Mouse (Mus musculus): ENCODE measurements at regions not wholly inside any gene's neighbourhood (a gene's known extent, or its start where the extent isn't known, plus 50 kb on each side); places are given as distances from the start of the nearest gene placed in this dataset.
A peak's percentile ranks its signal among the peaks of the same experiment; 100 is the strongest.

DNA sequence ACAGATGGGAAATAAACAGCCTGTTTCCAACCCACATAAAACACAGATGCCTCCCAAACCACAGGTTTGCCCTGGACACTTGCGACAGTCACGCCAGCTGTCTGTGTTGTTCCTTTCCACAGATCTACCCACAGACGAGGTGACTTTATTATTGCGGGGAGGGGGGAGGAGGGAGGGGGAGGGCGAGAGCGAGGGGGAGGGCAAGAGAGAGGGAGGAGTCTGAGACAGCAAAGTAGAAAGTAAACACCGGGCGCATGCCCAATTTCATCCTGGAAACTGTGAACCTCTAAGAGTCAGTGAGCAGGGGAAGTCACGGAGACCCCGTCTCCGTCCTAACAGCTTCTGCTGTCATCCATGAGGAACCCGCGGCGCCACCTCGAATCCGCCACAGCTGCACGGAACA is 155.8 kb downstream of the Dyrk2 start:
- DNase-seq = peak; percentile 54

DNA sequence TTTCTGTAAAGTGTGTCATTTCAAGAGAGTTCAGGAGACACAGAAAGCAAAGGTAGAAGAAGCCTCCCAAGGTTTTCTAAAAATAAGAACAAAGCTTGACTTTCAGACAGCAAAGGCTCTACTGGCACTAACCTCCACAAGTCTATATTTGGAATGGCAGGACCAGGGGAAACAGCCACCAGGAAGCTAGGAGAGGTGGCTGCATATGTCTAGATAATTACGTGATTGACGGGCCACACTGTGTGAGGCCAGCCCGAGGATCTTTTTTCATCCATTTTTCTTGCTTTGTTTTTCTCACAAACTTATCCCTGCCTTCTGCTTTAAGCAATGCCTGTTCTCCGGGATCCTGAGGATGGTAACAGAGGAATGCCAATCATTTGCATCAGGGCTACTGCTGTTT is 155.4 kb downstream of the Dyrk2 start:
- DNase-seq = no peak

DNA sequence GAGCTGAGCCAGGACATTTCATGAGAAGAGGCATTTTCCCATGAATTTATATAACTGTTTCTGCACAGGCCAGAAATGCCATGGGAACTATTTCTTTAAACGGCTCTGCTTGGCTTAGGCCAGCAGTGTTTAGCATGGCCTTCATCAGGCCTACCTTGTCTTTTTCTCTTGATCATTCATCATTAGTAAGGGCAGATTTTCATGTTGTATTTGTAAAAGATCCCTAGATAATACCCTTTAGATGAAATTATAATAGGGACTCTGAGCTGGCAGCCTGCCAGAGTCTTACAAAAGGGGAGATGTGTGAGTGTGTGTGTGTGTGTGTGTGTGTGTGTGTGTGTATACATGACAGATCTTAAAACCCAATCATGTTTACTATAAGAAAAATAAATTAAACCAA is 149.4 kb downstream of the Dyrk2 start:
- no peak for DNase-seq

DNA sequence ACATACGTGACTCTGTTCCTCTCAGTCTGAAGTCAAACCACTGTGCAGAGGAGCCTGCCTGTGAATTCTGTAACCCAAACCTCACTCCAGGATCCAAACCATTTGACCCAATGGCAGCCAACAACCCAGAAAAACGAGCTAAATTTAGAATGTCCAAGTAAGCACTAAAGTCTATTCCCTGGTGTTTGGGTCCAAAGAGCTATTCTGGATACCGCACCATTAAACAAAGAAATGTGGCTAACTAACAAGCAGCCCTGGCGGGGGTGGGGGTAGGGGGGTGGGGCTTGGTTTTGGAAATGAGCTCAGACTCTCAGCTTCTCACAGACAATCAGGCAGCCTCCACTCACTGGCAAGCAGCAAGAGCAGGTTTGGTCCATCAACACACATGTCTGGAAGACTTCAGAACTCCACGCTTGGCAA is 147.9 kb downstream of the Dyrk2 start:
- no peak for DNase-seq

GRCm38 (mm10) chr10:118722671-118723070 is 147.3 kb downstream of the Dyrk2 start:
- DNase-seq = no peak

- no peak for DNase-seq
These were observed 133.9 kb downstream of the Dyrk2 start for GRCm38 (mm10) chr10:118736093-118736492.

GRCm38 (mm10) chr10:118737064-118737463 is 132.9 kb downstream of the Dyrk2 start:
- DNase-seq = no peak

DNA sequence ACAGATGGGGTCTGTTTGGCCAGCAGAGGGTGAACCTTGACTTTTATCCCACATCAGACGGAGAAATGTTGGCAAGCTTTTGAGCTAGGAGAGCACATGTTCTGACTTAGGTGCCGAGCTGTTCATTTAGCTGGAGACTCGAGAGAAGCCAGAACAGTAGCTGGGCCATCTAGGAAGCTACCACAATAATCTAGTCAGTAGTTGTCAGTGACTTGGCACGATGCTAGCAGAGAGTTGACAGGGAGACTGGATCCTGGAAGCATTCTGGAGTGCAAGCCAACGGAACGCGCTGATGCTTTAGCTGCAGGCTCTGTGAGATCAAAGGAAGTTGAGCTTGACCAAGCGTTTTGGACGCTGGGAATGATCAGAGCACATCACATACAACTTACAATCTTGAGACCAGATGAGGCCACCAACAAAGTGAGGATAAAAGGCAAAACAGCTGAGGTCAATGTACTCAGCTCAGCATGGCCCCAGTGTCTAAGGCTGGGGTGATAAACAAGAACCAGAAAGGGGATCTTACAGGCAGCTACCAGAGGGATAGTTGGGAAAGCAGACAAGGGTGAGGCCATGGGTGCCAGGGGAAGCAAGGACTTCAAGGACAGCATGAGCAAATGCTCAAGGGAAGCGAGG is 130.0 kb downstream of the Dyrk2 start:
- no peak for DNase-seq

DNA sequence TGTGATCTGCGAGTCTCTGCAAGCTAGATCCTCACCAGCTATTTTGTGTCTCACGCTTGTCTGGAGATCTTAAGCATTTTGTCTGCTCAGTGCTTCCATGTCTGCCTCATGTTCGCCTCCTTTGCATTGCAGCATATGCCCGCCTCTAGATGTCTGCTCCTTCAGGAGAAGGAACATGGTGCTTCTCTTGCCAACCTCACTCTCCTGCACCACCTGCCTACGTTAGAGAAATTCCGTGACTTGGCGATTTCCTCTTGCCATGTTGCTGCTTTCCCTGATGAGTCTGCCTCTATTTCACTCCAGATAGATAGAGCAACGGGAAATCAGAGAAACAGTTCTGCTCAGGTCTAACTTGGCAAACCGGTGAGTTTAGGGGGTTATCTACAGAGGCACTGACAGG is 126.2 kb downstream of the Dyrk2 start:
- DNase-seq = no peak

DNA sequence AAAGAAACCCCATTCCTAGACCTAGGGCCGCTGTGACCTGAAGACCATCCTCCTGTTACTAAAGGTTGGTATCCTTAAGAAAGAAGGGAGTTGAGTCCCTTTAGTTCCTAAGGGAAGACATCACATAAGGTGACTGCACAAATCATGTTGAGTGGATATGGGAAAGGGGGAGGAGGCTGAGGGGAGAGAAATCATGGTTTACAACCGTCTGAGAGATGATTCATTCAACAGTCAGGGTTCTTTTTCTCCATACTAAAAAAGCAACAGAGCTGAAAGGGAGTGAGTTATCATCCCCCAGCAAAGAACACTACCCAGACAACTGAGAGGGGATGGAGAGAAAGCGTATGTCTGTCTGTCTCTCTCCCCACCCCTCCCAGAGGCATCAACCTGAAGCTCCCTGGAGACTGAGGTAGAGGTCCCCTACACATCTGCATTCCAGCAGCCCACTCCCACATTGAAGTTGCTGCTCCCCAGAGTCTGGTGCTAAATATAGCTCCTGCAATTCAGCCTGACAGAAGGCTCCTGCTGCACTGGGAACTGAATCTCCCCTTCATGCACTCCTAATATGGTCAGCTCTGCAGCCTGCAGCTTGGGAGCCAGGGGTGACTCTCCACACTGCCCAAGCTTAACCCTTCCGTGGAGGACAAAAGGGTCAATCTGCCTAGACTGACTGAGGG is 123.2 kb downstream of the Dyrk2 start:
- DNase-seq = no peak

DNA sequence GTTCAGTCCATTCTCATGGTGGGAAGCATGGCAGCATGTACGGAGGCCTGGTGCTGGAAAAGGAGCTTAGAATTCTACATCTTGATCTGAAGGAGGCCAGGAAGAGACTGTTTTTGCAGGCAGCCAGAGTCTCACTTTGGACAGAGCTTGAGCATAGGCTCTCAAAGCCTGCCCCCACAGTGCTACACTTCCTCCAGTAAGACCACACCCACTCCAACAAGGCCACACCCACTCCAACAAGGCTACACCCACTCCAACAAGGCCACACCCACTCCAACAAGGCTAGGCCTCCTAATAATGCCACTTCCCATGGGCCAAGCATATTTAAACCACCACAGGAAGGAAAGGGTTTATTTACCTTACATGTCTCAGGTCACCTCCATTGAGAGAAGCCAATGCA is 121.0 kb downstream of the Dyrk2 start:
- no peak for DNase-seq

DNA sequence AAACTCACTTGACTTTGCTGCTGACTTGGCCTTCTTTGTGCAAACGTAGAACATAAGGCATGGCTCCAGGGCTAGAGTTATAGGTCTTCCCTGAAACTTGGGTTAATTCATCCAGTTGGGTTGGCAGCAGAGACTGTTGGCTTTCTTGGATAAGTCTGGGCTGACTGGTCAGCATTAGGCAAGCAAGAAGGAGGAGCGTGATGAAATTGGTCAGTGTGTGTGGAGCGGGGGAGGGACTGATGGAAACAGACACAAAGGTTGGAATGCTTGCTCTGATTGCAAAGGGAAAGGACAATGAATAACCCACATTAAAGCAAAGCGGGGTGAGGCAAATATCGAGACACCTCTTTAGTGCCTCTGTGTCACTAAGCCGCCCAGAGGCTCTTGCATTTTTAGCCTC is 120.3 kb downstream of the Dyrk2 start:
- DNase-seq = no peak

GRCm38 (mm10) chr10:118751110-118751509 is 118.9 kb downstream of the Dyrk2 start:
- no peak for DNase-seq

- no peak for DNase-seq
These were observed 116.8 kb downstream of the Dyrk2 start for GRCm38 (mm10) chr10:118753061-118753775.

- no peak for DNase-seq
These were observed 115.2 kb downstream of the Dyrk2 start for GRCm38 (mm10) chr10:118754791-118755190.

DNA sequence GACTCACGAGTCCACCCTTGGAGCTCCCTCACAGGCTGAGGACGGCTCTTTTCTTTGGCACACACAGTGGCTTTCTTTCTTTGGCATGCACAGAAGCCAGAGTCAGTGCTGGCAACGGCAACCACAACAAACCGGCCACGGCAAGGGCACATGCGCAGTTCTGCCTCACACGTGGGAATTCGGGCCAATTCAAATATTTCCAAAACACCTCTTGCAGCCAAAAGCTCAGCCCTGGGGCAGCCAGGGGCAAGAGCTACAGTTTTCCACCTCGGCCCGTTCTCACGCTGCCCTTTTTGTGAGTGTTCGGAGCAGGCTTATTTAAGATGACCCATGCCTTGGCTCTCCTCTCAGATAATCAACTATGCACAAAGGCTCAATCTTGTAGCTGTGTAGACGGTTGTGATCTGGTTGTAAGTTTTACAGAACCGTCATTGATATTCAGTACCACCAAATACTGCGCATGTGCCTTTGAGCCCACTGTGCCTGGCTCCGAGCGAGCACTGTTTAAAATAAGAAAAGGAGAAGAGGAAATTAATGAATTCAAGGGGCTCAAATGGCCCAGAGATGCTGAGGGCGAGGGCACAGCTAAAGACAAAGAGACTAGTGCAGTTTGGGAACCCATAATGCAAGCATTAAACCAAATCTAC is 111.1 kb downstream of the Dyrk2 start:
- no peak for DNase-seq

- no peak for DNase-seq
These were observed 109.6 kb downstream of the Dyrk2 start for GRCm38 (mm10) chr10:118760441-118760840.

DNA sequence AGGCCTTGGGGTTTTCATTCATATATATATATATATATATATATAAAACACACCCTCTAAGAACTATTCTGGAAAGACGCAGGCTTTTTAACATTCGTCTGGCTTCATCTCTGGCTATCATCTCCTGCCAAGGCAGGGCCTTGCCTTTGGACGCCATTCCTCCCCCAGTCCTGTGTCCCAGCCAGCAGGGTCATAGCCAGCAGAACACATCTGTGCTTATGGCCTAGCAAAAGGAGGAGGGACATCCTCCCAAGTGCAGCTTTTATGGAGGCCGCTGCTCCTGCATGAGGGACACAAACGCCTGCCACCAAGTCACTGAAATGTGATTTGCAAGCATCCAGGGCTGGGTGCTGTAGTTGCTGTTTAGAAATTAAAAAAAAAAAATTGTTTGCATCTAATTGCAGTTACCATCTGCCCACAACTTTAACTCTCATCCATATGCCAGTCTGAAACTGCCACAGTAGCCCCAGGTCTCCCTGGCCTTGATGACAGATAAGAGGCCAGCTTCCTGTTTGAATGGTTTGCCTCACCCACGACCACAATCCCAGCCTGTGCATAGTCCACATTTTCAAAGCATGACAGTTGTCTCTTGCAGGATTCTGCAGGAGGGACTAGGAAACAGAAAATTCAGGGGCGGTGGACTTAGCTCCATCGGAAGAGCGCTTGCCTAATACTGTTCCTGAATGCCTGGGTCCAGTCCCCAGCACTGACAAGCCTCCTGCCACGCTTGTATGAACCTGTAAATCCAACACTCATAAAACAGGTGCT is 108.7 kb downstream of the Dyrk2 start:
- no peak for DNase-seq

GRCm38 (mm10) chr10:118765051-118765450 is 105.0 kb downstream of the Dyrk2 start:
- no peak for DNase-seq

DNA sequence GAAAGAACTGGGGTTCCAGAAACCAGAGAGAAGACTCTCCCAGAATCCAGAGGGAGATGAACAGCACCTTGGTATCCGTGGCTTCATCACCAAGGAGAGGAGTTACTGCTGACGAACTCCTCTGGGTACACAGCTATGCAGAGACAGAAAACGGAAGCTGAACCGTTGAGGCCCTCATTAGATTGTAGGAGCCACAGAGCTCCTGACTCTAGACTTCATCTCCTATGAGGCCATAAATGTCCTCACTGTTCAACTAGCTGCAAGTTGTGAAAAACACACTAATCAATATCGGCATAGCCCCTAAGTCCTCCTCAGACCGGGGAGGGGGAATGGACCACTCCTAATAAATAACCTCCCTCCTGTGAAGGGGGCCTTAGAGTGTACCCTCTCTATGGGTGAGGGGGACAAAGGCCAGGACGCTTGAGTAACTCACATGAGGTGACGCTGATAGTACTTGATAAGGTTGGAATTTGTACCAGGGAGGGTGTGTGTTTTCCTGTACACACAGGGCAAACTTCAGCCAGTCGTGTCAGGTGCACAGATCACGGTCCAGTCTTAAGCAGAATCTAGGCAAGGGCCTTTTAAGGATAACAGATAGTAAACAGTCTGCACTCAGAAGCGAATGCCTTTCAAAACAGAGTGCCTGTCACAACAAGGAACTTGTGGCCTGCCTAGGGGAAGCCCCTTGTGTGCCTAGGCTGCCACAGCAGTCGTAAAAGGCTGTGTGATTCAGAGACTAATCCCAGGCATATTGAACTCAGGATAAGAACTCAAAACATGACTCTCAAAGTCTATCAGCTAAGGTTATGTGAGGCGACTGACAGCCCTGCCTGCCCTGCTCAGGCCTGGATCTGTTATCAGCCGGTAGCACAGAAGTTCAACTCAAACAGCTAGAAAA is 104.2 kb downstream of the Dyrk2 start:
- DNase-seq = peak; percentile 30

GRCm38 (mm10) chr10:118766826-118767225 is 103.2 kb downstream of the Dyrk2 start:
- DNase-seq = no peak

GRCm38 (mm10) chr10:118769751-118770150 is 100.3 kb downstream of the Dyrk2 start:
- no peak for DNase-seq

Data from thymus, postnatal 4 days (tissue).